Mouse (Mus musculus): ENCODE data around the gene Fibin. TPM values are rescaled to one million over a fixed set of nuclear protein-coding genes. Genes with fewer than 3 reads are reported as not detected.

Fibin gene
- not detected for total RNA-seq (2023)

GRCm38 (mm10) chr2:110362432-110363283 is at the start of gene Fibin:
Gene Fibin (minus strand): TSS chr2:110363183.

GRCm38 (mm10) chr2:110314509-110315155 is 48.4 kb downstream of the Fibin start, which contains the start of gene Bbox1:
Gene Bbox1 (minus strand): TSS chr2:110314560.

Other genes starting within 250 kb of the Fibin start
- gene Bbox1, start 48.6 kb downstream of the Fibin start, total RNA-seq (2023): not detected
- gene Slc5a12, start 234.1 kb upstream of the Fibin start, total RNA-seq (2023): not detected